Mouse (Mus musculus) 3134 (cell line): ENCODE results near the gene Dtnb.

ENCODE experiments used
- DNase-seq: peaks from one replicate; pipeline ENCODE4 v3.0.0-alpha.2; 2011; ENCODE audit warnings: low spot score; ENCODE audit not compliant: insufficient read length; ENCODE audit errors: extremely low read depth

Gene Dtnb

DNA sequence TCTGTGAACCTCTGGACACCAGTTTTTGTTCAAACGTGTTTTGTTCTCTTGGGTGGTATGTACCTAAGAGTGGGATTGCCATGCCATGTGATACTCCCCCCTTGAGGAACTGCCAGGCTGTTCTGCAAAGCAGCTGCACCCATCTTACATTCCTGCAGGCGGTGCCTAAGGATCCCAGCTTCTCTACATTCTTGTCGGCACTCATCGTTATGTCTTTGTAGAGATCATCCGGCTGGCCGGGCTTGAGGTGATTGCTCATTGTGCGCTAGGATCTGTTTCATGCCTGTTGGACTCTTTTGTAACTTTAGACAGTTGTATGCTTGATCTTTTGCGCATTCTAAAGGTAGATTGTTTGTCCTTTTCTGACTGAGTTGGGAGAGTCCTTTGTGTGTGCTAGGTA, 195.2 kb downstream of the Dtnb start:
- DNase-seq = no peak

DNA sequence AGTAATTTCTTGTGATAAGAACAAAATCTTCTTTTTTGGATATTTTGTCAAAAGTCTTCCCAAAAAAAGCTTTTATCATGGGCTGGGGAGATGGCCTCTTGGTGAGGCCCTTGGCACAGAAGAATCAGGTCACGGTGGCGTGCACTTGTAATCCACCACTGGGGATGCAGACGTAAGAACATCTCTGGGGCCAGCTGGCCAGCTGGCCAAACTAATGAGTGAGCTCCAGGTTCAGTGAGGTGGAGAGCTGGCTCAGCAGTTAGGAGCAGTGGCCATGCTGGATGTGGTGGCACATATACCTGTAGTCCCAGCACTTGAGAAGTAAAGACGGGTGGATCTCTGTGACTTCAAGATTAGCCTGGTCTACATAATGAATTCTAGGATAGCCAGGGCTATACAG, 196.2 kb downstream of the Dtnb start:
- no peak for DNase-seq

GRCm38 (mm10) chr12:3770546-3770945, 198.4 kb downstream of the Dtnb start:
- no peak for DNase-seq

GRCm38 (mm10) chr12:3771080-3771479, 198.9 kb downstream of the Dtnb start:
- DNase-seq = no peak

- DNase-seq = no peak
Observed at GRCm38 (mm10) chr12:3773643-3774042, 201.5 kb downstream of the Dtnb start.

DNA sequence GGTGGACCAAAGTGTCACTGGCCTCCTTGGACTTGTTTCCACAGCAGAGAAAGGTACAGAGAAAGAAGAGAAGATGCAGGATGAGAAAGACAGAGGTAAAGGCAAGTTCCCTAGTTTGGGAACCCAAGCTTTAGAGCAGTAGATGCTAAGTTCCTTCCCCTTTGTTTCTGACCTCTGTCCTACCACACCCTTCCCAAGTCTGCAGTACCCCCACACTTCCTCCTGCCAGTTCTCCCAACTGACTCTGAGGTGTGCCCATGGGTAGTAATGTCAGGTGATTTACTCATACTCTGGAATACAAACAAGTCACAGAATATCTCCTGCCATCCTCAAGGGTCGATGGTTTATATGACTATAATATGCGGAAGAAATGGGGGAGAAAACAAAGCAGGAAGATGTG, 203.8 kb downstream of the Dtnb start:
- DNase-seq = no peak

- no peak for DNase-seq
Observed at GRCm38 (mm10) chr12:3777682-3778081, 205.5 kb downstream of the Dtnb start.

- no peak for DNase-seq
Observed at GRCm38 (mm10) chr12:3778286-3778685, 206.1 kb downstream of the Dtnb start.

DNA sequence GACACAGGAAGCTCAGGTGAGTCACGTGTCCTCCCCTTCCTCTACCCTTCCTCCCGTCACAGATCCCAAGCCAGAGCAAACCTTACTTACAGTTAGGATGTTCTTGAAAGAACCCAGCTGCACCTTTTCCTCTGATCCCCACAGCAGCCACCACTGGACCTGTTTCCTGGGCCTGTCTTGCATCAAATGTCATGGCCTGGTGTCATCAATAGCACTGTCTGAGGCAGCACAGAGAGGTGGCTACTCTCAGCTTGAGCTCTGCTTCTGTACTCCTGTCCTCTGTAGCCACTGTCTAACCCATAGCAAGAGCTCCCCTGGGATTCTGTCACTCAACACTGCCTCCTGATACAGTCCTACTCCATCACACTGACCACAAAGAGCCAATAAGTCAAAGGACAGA, 207.5 kb downstream of the Dtnb start:
- DNase-seq = no peak

DNA sequence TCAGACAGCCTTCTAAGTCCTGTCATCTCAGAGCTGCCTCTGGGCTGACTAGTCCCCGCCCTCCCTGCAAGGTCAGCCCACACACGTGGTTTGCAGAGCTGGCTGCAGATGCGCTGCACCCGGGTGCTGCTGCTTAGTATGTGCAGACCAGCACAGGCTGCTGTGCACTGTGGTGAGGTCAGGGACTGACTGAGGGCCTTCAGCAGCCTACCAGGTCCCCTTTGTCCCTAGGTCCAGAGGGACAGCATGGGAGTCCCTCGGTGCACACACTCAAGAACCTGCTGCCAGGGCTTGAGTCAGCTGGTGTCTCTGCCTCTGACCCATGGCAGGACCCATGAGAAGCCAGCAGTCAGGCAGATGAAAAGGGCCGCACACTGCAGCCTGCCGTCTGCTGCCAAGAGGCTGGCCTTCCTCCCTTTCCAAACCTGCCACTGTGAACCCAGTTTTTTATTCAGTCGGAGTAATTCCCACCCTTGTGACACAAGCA, 208.3 kb downstream of the Dtnb start:
- peak; percentile 50 for DNase-seq

DNA sequence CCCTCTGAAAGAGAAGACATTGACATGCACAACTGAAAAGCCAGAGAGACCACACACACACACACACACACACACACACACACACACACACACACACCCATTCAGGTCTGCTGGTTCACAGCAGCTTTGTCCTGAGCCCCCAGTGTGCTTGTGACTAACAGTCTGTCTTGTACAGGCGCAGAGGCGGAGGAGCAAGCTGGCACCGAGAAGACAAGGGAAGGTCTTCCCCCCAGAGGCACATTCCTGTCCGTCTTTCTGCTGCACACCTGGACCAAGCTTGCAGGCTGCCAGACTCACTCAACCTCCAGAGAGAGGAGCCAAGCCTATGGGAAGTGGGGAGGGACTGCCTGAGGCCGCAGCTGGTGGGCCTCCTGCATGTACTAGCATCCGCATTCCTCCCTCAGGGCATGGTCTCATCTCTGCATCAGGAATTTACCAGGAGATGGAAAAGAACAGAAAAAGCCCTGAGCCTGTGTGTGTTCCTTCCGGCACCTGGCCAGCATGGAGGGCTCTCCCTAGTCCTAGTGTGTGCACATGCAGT, 208.8 kb downstream of the Dtnb start:
- DNase-seq = no peak

- DNase-seq = peak; percentile 71
Observed at GRCm38 (mm10) chr12:3781482-3781881, 209.3 kb downstream of the Dtnb start.

- no peak for DNase-seq
Observed at GRCm38 (mm10) chr12:3783196-3783825, 211.1 kb downstream of the Dtnb start.

DNA sequence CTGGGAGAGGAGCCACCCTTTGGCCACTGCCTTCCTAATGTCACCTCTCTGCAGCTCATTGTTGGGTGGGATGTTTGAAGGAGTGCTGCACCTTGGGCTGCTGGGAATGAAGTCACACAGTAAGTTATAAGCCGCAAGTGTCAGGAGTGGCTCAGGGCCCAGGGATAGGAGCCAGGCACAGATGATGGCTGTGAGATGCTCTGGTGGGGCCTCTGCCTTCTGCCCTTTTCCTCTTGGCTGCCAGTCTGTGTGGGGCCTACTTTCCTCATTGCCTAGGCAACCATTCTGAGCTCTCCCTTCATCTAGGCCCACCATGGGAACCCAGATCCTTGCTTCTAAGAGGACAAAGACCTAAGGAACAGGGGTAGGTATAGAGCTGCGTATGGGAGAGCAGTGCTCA, 212.1 kb downstream of the Dtnb start:
- no peak for DNase-seq

GRCm38 (mm10) chr12:3784729-3785128, 212.5 kb downstream of the Dtnb start:
- no peak for DNase-seq

DNA sequence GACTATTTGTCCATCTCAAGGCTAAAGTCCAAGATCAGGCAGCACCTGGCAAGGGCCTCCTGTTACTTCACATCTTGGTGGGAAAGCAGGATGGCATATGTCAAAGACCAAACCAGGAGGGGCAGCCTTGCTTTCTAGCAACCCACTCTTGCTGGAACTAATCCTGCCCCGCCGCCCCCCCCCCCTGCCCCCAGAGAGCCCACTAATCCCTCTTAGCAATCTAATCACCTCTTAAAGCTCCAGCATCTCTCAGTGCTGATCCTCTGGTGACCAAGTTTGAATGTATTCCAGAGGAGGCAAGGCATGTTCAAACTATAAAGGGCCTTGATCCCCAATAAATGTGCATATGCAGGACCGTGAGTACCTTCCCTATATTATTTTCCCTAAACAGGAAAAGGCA, 214.9 kb downstream of the Dtnb start:
- no peak for DNase-seq

DNA sequence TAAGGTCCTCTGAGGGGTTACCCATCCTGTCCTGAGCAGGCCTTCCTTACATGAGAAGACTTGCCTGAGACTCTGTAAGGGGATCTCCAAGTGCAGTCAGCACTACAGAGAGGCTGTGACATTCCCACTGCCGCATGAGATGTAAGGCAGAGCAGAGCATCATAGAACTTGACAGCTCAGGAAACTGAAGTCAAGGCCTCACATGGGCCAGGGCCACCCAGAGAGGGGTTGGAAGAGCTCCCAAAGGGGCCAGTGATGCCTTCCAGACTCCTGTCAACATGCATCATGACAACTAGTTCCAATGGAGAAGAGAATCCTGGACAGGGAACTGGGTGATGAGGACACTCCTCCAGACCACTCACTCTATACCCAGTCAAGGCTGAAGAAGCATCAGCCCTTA, 215.4 kb downstream of the Dtnb start:
- no peak for DNase-seq

DNA sequence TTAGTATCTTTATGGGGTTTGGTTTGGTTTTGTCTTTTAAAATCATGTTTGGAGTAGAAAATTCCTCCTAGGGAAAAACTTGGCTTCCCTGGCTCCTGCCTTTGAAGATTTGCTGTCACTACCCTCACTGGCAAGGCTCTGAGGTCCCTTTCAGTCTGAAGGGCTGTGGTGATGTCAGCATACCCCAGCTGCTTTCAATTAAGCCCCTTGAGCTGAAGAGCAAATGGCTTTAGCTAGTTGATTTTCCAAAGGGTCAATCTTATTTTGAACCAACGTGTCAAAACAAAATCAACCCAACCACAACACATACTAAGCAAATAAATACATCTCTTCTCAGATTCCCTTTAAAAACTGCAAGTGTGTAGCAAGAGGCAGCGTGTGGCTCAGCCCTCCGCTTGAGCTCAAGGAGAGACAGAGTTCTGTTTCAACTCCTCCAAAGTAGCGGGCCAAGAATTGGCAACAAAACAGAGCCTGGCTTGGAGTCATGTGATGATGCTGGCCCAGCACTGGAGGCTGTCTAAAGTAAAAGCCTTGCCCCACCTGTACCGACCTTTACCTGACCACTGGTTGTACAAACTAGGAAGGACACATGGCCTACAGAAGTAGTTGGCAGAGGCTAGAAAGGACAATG, 216.4 kb downstream of the Dtnb start:
- DNase-seq = no peak

GRCm38 (mm10) chr12:3789626-3790185, 217.5 kb downstream of the Dtnb start:
- no peak for DNase-seq

GRCm38 (mm10) chr12:3791257-3791656, 219.1 kb downstream of the Dtnb start:
- no peak for DNase-seq

DNA sequence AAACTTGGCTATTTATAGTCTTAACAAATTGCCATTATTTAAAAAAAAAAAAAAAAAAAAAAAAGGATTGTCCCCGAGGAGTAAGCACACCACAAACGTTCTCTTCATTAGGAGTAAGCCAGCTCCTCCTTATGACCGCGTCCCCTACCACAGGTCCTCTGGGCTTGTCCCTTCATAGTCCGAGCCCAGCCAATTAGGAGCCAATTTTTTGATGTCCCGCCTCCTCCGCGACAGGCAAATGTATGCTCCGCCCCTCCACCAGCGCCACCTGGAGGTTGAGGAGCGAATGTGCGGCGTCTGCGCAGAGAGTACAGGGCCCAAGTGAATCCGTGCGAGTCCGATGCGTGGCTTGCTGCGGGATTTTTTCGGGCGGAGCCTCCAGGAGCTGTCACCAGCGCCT, 219.6 kb downstream of the Dtnb start:
- DNase-seq = peak; percentile 80

GRCm38 (mm10) chr12:3792248-3792647, 220.1 kb downstream of the Dtnb start:
- no peak for DNase-seq
